Mouse (Mus musculus): ENCODE data around the gene 2410015M20Rik.
A peak's percentile ranks its signal among the peaks of the same experiment; 100 is the strongest.
"Not testable (repeated sequence)": the region's sequence is repeated elsewhere in the genome, so short reads cannot be mapped to it uniquely, and the experiment has no call there.

The 2410015M20Rik gene

DNA sequence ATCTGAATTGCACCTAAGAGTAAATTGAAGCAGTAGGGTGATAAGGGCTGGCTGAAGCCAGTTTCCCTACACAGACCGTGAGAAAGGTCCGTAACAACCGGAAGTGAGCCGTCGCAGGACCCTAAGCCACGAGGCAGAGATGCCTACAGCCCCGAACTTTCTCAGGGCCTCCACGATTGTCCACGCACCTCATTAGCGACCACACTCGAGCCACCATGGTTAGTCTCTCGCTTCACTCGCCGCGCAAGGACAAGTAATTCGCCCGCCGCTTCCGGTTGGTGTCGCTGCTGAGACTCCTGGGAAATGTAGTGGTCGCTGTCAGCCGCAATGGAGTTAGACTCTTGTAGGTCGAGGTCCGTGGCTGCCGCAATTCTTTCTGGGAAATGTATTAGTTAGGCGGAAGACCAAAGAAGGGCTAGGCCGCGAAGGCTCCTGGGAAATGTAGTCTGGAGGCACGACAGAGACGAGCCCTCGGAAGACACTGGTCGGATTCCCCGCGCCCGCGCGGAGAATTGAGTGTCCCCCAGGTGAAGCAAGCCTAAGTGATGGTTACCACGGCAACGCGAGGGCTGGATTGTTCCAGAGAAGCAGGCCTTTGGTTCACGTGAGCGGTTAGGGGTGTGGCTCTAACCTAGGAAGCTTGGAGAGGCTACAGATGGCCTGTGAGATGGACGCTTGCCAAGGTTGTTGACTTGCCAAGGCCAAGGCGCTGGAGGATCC is at the start of gene 2410015M20Rik:
Gene 2410015M20Rik, minus strand, starts transcription at position 320 of the 720 bp plus-strand sequence.
- peak; percentile 97 for DNase-seq (ENCODE audit: low read depth)

DNA sequence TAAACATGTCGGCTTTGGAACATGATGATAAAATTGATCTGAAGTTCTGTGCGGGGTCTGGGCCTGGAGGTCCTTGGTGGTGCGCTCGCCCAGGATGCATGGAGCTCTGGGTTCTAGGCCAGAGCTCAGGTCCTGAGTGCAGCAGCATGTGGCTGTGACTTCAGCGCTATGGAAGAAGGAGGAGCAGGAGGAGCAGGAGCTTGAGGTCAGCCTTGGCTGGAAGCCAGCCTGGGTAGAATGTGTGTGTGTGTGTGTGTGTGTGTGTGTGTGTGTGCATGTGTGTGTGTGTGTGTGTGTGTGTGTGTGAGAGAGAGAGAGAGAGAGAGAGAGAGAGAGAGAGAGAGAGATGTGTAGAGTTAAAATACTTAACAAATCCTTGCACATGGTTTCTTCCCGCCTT is 46.6 kb upstream of the 2410015M20Rik start:
- no peak for DNase-seq (ENCODE audit: low read depth)

DNA sequence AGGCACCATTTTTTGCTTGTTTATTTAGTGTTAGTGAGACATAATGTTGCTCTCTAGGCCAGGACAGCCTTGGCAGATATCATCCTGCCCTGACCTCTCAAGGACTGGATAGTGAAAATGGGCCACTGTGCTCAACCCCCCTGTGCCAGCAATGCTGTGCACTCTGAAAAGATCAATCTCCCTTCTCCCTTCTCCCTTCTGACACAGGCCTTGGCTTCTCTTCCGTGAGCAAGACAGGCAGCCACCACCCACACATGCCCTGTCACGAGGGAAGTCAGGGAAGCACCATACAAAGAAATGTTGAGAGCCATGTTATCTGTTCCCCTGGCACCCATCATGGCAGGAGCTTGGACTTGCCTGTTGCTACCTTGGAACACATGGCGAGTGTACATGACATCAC is 45.7 kb upstream of the 2410015M20Rik start:
- DNase-seq (ENCODE audit: low read depth) = no peak

DNA sequence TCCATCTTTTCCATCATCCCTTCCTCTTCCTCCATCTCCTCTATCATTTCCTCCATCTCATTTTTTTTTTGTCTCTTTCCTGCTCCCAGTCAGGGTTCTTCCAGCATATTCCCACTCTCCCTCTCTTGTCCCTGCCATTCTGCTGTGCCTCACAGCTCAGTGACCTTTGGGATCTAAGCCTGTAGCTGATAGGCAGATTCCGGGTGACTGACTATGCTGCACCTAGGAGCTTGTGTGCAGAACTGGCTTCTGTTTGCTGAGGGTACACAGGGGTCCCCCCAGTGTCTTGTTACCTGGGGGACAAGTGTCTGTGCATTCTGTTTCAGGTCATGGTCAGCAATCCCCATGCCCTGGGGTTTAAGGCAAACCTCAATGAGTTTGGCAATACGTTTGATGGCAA is 45.2 kb upstream of the 2410015M20Rik start:
- no peak for DNase-seq (ENCODE audit: low read depth)

DNA sequence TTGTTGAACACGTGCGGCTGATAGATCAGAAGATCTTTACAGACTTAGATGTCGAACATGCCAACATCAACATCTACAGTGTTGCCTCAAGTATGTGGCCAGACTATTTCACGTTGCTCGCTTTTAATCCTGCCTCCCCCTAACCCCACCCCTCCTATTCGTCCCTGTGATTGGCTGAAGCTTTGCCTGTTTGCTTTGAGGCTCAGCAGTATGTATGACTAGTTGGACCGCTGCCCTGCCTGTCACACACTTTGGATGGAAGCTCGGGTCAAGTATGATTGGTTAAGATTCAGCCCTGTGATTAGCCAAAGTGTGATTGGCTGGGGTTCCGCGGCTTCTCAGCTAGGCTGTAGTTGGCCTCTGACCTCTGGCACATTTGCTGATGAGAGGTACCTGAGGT is 42.2 kb upstream of the 2410015M20Rik start:
- no peak for DNase-seq (ENCODE audit: low read depth)

DNA sequence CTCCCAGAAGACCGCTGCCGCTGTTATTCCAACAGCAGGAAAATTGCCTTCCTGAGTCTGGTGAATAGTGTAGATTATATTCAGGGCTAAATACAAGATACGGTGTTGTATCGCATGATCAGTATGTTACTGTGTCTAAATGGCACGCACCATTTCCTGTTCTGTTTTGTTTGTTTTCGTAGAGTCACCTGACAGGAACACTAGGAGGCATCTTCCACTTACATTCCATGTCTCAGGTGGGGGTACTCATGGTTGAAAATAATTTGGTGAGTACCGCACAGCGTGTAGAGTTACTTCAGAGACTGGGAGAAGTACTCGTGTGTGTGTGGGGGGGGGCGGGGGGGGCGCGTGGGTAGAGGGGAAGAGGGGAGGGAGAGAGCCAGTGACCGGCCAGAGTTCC is 38.0 kb upstream of the 2410015M20Rik start:
- DNase-seq (ENCODE audit: low read depth) = no peak

DNA sequence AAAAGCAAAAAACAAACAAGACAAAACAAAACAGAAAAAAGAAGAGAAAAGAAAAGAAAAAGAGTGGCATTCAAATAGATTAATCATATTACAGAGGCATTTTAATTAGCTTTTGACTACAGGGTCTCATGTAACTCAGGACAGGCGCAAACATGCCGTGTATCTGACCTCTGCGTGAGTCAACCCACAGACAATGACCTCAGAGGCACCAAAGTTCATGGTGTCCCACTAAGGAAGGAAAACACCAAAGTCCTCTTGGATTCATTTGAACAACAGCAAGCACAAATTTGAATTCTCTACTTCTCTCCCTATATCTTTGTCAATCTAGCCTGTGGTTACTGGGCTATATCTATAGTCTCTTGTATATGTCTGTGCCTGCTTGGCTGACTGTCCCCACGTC is 33.7 kb upstream of the 2410015M20Rik start:
- DNase-seq (ENCODE audit: low read depth) = no peak

DNA sequence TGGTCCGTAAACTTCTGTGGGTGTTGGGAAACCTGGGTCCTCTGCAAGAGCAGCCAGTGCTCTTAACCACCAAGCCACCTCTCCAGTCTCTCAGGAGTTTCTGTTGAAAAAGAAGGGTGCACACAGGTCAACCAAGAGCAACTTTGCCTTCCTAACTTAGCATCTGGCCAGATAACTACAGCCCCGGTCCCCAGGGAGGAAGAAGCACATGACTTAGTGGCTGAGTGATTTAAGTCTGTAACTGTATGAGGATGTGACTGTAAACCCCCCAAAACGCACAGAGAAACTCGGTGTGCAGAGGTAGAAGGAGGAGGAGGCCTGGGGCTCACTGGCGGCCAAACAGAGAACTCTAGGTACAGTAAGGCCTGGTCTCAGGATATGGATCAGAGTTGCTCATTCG is 24.5 kb upstream of the 2410015M20Rik start:
- no peak for DNase-seq (ENCODE audit: low read depth)

DNA sequence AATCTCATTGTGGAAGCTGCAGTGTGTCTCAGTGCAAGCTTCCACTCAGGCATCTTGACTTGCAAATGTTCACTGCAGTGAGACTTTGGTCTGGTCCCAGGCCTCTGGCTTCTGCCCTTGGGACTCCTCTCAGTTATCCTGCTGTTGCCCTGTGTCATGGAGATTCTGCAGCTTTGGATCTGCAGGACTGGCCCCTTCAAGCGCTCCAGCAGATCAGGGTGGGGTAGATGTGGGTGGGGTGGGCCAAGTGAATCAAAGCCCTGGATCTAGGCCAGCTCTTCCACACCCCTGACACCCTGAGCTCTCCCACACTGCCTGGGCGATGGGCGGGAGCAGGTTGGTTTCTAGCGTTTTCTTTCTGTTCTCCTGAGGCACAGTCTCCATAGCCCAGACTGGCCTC is 22.2 kb upstream of the 2410015M20Rik start:
- no peak for DNase-seq (ENCODE audit: low read depth)

DNA sequence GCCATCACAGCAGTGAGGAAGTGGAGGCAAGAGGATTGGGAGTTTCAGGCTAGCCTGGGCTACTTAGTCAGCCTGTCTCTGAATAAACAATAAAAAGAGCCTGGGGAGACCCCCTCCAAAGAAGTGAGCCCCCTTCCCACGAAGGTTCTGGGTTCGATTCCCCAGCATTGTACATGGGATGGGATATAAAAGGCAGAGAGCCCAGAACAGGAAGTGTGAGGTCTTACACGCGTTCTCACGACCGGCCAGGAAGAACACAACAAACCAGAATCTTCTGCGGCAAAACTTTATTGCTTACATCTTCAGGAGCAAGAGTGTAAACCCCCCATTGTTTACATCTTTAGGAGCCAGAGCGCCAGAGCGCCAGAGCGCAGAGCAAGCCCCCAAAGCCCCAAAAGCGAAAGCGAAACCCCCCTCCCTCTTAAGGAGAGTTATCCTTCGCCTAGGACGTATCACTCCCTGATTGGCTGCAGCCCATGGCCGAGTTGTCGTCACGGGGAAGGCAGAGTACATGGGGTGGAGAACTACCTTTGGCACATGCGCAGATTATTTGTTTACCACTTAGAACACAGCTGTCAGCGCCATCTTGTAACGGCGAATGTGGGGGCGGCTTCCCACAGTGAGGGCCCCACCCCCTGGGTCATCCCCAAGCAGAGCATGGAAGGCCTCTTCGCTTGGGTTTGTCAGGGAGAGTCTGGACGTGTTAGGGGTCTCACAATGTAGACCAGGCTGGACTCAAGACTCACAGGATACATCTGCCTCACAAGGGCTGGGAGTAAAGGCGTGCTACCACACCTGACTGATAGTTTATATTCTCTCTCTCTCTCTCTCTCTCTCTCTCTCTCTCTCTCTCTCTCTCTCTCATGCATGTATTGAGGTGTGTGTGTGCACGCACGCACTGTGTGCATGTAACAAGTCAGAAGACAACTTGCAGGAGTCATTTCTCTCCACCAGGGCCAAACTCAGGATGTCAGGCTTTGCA is 20.5 kb upstream of the 2410015M20Rik start:
- DNase-seq (ENCODE audit: low read depth) = not testable (repeated sequence)

DNA sequence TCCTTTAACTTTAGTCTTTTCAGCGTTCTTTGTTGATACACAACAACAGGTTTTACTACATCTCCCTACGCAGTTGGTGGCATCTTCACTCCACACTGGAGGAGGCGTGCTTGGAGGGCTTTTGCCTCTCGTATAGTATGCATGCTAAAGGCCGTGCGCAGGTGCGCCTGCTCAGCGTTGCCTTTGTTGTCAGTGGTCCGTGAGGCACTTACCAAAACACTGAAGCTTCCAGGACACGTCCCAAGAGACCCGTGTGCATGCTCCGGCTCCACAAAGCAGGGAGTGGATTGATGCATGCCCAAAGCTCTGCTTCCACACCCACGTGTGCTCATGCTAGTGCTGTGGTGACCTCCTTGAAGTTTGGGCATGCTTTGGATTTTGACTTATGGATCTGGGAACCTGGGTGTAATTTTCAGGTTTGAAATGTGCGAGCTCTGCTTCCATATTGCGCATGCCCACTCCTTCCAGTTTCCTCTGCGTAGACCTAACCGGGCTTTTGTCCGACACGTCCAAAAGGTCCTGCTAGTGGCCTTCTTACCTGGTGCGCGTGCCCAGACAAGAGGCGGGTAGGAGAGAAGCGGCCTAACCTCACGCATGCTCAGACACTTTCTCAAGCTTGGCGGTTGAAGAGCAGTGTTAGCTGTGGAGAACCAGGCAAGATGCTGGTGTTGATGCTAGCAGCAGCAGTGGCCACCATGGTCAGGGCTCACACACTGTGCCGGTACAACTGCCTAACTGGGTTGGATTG is 18.1 kb upstream of the 2410015M20Rik start, which contains the start of gene Catsperd:
Gene Catsperd, plus strand, starts transcription at position 614 of the 748 bp plus-strand sequence.
- peak; percentile 46 for DNase-seq (ENCODE audit: low read depth)

DNA sequence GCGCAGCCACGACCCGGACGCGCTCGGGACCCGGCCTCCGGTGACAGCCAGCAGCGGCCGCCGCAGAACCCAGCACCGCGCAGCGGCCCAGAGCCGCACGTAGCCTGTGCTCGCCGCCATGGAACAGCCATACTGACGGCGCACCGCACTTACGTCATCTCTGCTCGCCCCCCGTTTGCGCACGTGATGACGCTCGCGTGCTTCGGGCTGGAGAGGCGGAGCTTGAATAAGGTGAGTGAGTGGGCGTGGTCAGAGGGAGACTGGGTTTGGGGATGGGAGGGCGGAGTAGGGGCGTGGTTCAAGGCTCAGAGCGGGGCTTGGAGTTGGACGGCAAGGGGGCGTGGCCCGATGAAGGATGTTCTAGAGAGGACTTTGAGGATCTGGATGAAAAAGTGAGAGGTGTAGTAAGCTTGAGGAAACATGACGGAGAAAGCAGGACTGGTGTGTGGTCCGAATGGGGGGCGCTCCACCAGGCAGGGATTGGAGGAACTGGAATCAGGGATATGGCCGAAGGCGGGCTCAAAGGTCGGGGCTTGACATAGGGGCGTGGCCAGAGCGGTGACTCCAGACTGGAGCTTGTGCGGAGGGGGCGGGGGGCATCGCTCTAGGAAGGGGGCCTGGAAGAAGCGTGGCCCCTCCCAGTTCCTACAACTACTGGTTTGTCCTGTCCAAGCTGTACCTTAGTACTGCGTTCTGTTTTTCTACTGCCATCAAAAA is 17.3 kb upstream of the 2410015M20Rik start, which contains the start of gene Lonp1:
Gene Lonp1, minus strand, starts transcription at position 134 of the 717 bp plus-strand sequence.
- DNase-seq (ENCODE audit: low read depth) = peak; percentile 100

DNA sequence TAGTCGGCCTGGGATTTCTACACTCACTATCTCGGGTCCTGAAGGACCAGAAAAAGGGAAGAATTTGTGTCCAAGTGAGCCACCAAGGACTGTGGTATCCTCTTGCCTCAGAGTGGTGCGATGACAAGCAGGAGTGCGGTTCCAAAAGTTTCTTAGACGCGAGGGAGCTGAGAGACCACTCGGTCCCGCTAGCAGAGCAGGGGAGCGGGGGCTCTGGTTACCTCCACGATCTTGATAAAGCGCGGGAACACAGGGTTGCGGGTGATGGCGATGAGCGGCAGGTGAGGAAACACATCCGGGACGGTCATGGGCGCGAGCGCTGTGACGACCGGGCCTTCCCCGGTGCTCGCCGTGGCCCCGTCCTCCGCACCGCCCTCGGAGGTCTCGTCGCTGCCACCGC is 16.7 kb upstream of the 2410015M20Rik start:
- DNase-seq (ENCODE audit: low read depth) = no peak

DNA sequence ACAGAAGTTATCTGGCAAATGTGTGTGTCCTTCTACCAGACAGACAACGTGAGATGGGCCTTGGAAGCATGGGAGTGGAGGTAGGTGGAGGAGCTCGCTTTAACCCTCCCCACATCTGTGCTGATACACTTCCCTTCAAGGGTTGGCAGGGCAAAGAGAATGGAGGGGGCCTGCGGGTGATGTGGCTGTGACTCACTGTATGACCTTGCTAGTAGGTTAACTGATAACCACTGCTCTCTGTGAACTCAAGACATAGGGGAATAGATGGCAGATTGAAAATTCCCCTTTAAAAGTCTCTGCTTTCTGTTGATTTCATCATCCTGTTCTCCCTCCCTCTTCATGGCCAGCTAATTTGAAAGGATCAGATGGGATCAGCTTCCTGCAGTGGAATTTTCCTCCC is 15.9 kb upstream of the 2410015M20Rik start:
- DNase-seq (ENCODE audit: low read depth) = peak; percentile 29

DNA sequence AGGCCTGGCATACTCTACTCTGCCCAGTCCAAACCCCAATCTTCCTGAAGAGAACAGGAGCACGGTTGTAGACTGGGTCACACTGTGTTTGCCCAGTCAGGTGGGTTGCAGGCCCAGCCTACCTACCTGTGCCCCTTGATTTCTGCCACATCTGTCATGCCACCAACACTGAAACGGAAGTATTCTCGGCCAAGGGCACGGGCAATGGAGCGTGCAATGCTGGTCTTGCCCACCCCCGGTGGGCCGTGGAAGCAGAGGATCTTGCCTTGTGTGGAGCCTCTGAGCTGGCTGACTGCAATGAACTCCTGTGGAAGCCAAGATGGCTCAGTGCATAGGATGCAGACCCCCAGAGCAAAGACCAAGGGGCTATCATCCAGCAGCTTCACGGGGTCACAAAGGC is 8.1 kb upstream of the 2410015M20Rik start:
- no peak for DNase-seq (ENCODE audit: low read depth)

DNA sequence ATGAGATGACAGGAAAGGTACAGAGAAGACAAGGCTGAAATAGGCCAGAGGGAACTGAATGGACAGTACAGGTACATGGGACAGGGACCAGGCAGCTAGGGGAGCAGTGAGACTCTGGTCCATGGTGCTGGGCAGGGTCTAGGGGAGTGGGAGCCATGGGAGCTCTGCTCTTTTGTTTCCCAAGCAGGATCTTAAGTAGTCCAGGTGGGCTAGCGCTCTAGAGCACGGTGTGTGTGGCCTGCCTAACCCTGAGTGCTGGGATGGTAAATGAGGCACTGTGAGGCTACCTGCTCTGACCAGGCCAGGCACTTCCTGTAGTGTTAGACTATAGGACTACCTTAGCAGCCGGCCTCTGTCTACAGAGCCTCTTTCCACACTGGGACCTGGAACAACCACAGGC is 7.2 kb upstream of the 2410015M20Rik start:
- DNase-seq (ENCODE audit: low read depth) = no peak

DNA sequence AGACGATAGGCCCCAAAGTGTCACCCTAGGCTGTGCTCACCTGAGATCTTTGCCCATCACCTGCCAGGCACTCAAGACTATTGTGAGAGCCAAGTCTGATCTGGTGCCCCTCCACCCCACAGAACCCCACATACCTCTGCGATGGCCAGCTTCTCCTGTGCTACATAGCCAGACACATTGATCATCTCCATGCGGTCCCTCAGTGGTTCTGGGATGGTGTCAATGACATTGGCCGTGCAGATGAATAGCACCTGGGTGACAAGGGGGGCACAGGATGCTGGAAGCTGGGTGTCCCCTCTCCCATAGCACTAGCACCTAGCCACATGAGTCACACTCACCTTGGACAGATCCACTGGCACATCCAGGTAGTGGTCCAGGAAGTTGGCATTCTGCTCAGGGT is 6.2 kb upstream of the 2410015M20Rik start:
- no peak for DNase-seq (ENCODE audit: low read depth)

DNA sequence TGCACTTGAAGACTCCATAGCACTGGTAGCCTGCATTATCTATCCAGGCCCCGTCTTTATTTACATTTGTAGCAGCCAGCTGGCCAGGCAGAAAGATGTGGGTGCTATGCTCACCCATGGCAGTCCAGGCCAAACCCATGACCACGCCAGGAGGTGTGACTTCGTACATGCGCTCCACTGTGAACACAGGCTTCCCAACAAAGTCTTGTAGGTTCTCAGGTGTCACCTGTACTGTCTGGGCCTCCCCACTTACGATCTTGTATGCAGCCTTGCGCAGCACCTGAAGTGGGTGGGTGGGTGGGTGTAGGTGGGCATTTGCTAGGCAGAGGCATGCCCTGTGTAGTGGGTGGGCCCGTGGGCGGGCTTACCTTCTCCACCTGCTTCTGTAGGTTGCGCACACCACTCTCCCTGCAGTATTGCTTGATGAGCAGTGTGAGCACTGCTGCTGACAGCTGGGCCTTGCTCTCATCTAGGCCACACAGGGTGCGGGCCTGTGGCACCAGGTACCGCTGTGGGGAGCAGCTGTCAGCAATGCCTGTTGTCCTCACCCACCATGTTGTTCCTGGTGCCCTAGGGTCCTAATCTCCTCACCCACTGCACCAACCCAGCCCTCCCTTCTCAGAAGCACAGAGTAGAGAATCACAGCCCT is 5.7 kb upstream of the 2410015M20Rik start:
- no peak for DNase-seq (ENCODE audit: low read depth)

DNA sequence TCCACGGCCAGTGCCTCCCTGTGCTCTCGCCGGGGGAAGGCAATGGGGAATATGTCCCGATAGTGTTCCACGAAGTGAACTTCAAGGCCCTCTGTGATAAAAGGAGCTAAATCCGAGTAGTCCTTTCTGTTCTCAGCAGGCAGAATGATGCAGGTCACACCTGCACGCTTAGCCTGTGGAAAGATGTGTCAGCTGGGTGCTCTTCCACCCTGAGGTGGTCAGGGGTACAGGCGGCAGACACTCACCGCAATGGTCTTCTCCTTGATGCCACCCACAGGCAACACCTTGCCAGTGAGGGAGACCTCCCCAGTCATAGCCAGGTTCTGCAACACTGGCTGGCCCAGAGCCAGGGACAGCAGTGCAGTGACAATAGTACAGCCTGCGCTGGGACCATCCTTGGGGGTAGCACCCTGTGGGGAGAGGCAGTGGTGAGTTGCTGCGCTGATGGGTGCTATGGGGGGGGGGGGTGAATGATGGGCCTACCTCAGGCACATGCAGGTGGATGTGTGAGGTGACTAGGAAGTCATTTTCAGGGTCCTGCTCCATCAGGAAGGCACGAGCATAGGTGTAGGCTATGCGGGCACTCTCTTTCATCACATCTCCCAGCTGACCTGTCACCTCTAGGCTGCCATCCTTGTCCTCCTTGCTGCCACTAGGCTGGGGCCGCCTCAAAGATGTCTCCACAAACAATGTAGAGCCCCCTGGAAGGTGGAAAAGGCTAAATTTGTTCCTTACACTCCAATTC is 5.0 kb upstream of the 2410015M20Rik start:
- peak; percentile 35 for DNase-seq (ENCODE audit: low read depth)

DNA sequence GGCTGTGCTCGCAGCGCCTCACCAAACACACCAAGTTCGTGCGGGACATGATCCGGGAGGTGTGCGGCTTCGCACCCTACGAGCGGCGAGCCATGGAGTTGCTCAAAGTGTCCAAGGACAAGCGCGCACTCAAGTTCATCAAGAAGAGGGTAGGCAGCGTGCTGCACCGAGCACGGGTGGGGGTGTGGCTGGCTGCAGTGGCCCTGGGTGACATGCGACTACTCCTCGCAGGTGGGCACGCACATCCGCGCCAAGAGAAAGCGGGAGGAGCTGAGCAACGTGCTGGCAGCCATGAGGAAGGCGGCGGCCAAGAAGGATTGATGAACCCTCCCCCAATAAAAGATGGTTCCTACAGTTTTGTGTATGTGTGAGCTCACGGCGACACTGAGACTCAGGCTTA is 4.3 kb upstream of the 2410015M20Rik start:
- DNase-seq (ENCODE audit: low read depth) = peak; percentile 58
